Mouse (Mus musculus) right cerebral cortex, adult 2 months (tissue): Measurements from ENCODE around the gene Slc27a1.
"Not testable (repeated sequence)": the region's sequence is repeated elsewhere in the genome, so short reads cannot be mapped to it uniquely, and the experiment has no call there.

ENCODE experiments used
- DNase-seq, 2 experiments: peaks; one replicate each; pipeline ENCODE4 v3.0.0; 2021 to 2022; ENCODE audit warnings: low spot score in 2 of 2

The Slc27a1 gene

GRCm38 (mm10) chr8:71568387-71568937 is at the start of gene Slc27a1:
Gene Slc27a1 (plus strand): TSS chr8:71568882.
- peak; percentile 48 to 62 for DNase-seq

DNA sequence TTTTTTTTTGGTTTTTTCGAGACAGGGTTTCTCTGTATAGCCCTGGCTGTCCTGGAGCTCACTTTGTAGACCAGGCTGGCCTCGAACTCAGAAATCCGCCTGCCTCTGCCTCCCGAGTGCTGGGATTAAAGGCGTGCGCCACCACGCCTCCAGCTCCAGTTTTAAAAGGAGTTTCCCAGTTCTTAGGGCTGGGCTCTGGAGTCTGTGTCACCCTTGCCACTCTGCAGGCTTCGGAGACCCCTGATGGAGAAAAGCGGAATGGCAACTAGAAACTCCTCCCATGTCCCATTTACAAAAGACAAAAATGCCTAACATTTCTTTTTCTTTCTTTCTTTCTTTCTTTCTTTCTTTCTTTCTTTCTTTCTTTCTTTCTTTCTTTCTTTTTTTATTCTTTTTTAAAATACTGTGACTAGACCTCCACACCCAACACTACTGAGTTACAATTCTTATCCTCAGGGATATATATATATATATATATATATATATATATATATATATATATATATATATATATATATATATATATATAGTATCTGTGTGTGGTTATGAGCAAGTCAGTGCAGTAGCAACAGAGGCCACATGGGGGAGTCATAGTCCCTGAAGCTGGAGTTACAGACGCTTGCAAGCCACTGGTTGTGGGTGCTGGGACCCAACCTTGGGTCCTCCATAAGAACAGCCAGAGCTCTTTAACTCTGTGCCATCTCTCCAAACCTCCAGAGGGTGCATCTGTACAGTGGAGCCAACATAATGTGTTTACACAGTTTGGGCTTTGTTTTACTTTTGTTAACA is 49.5 kb upstream of the Slc27a1 start:
- not testable (repeated sequence) for DNase-seq

DNA sequence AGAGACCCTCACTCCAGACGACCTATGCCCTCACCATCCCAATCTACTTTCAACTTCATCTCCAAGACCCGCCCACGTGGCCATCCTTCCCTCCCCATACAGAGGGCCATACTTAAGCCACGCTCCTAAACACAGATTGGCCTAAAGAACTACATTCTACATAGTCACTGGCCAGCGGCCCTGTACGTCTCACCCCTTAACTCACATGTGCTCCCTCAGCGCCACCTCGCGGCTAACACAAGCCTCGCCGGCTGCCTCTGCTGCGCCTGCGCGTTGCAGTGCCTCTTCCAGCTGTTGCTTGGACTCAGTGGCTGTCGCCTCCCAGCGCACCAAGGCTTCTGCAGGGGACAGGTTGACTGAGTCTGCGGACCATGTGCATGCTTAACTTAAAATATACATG is 47.0 kb upstream of the Slc27a1 start:
- peak; percentile 91 to 92 for DNase-seq

DNA sequence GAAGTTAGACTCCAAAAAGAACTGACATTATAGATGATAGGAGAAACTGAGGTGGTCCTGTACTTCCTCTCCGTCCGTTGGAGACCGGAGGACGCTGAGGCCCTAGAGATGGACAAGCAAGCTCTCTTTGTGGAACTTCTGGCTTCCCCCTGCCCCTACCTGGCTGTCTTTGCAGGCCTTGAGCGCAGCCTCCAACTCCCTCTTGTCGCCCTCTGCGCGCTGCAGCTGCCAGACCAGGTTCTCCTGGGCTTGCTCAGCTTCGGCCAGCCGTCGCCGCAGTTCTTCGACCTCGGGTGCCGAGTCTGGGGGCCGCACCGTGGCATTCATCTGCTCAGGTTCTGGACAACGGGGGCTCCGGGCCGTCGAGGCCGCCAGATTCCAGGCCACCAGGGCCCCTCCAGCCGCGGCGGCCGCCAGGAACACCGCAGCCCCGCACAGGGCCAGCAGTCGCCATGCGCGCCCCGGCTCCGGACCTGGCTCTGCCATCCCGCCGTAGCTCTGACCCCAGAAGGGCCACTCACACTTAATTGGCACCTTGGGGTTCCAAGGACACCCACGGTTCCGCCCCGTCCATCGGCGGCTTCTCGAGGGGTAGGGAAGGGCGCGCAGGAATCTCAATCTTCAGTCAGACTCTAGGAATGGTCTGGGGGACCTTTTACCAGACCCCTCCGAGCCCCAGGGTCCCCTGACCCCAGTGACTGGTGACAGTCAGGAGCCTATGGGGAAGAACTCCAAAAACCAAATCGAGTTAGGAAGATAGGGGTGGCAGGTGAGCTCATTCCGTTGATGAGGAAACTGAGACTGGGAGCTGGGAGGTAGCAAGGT is 43.2 kb upstream of the Slc27a1 start, which contains the start of gene Ccdc194:
TSS of gene Ccdc194 (minus strand) at position 486 of the 825 bp plus-strand sequence.
- DNase-seq = no peak

GRCm38 (mm10) chr8:71526272-71526671 is 42.4 kb upstream of the Slc27a1 start:
- no peak for DNase-seq

DNA sequence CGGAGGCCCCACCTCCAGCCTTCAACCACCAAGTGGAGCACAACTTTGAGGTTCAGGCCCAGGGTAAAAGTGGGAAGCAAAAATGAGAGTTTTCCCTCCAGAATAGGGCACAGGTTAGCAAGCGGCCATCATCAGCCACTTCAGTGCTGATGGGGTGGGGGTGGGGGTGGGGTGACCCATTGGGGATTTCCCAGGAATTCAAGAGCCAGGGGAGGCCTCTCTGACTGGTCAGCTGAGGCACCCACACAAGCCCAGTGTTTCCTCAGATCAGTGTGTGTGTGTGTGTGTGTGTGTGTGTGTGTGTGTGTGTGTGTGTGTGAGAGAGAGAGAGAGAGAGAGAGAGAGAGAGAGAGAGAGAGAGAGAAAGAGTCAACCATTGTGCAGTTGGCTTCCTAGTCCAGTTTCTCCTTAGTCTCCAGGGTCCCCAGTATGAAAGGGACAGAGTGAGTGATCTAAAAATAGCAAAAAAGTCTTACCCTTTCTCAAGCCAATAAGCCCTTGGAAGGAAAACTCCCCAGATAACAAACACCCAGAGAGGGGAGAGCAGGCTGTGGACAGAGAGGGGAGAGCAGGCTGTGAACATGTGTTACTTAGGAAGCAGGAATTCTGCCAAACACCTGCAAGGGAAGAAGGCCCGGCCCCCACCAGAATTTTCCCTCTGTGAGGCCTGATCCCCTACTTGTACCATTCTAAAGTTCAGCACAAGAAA is 41.4 kb upstream of the Slc27a1 start:
- no peak for DNase-seq

DNA sequence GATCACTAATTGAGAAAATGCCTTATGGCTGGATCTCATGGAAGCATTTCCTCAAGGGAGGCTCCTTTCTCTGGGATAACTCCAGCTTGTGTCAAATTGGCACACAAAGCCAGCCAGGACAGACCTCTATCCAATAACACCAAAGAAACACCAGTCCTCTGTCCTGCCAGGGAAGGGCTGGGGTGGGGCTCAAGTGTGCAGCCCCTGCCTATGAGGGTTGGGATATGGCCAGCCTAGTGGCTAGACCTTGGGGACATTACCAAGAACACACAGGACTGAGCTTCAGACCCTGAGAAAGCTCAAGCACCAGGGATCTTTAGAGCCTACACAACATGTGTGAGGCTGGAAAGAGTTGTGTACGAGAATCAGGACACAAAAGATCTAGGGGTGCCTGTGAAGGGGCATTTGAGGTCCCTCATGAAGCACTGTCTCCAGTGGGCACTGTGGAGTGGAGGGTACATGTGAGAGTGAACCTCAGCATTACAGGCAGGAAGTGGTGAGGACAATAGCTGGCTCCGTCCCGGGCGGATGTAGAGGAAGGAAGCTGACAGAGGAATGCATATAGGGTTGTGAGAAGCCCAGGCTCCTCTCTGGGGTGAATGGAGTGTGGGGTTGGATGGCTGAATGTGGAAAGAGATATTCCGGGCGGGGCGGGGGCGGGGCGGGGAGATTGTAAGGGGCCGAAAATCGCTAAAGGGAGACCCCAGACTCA is 40.2 kb upstream of the Slc27a1 start:
- no peak for DNase-seq

DNA sequence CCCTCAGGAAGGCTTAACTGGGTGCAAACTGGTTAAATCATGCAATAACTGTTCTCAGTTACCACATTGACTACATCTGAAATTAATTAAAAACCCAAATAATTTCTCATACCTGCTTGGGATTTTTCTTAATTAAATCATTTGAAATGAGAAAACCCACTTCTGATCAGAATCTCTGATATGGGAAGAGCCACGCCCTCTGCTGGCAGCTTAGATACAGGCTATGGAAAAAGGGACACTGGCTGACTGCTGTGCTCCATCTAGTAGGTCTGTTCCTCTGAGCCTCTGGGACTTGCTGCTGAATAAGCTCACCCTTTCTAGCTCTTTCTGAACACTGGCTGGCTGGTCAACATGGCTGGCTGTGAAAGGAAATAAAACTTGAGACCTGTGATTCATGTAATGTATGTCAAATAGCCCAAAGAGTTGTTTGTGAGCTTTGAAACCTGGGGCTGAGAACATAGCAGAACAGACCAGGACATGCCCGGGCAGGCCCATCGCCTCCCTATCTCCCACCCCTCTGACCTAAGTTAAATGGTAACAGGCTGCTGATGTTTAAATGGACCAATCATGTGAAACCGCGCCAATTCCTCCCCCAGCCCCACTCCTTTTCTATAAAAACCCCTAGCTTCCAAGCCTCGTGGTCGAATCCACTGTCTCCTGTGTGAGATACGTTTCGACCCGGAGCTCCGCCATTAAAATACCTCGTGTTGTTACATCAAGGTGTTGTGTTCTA is 37.8 kb upstream of the Slc27a1 start:
- DNase-seq = peak in 1 of 2 experiments; percentile 30

GRCm38 (mm10) chr8:71534263-71534810 is 34.3 kb upstream of the Slc27a1 start:
- no peak for DNase-seq

GRCm38 (mm10) chr8:71535663-71536062 is 33.0 kb upstream of the Slc27a1 start:
- peak in 1 of 2 experiments; percentile 13 for DNase-seq

- peak; percentile 31 to 48 for DNase-seq
Measured at GRCm38 (mm10) chr8:71537028-71537867, 31.4 kb upstream of the Slc27a1 start, which contains the start of gene Bst2. Gene Bst2 (minus strand): TSS chr8:71537456.

DNA sequence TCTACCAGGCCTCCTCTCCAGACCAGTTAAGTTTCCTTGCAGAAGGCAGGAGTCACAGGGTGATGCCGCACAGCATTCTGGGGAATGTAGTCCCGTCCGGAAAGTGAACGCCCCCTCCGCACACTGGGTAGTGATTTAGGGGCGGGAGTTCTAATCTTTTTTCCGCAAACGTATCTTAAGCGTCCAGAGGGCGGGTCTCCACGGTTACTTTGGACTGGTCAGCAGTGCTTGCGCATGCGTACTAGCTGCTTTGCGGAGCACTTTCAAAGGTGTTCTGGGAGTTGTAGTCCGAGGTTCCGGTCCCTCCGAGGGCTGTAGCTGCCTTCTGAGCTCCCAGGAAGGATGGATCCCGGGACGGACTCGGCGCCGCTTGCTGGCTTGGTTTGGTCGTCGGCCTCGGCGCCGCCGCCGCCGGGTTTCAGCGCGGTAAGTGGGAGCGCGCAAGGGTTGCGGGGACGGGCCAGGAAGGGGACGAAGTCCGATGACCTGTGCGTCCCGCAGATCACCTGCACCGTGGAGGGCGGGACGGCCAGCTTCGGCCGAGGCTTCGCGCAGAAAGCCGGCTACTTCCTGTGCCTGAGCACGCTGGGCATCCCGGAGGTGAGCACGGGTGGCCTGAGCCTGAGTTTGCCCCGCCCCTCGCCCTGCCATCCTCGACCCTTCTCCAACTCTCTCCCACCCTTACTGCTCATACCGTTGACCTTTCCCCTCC is 25.9 kb upstream of the Slc27a1 start, which contains the start of gene Mvb12a:
TSS of gene Mvb12a (plus strand) at position 291 of the 712 bp plus-strand sequence.
- peak; percentile 96 to 97 for DNase-seq

DNA sequence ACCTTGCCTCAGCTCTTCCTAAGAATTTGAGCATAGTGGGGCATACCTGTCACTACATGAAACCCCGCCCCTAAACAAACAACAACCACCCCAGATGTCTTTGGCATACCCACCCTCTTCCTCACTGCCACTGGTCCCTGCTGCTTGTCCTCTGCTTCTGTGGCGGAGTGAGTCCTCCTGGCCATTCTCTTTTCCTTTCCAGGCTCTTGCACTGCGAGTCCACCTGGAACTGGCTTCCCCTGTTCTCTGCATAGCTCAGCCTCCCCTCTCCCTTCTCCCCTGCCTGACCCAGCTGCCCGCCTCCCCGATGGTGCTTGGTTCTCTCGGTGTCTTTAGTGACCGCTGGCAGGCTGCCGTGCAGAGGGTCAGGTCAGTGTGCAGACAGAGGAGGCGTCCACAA is 24.9 kb upstream of the Slc27a1 start:
- DNase-seq = no peak

DNA sequence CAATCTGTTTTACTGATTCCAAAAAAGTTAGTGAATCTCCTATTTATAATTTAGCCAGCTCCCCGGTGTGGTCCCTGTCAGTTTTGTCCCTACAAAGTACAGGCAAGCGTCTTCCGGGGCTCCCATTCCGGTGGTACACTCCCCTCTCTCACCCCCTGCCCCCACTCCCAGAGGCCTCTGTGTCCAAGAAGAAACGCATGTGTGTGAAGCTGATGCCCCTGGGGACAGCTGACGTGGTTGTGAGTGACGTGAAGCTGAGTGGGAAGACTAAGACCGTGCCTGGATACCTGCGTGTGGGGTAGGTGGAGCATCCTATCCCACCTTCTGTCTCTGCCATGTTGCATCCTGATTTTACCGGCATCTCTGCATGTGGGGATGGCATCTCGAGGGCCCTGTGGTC is 23.6 kb upstream of the Slc27a1 start:
- no peak for DNase-seq

DNA sequence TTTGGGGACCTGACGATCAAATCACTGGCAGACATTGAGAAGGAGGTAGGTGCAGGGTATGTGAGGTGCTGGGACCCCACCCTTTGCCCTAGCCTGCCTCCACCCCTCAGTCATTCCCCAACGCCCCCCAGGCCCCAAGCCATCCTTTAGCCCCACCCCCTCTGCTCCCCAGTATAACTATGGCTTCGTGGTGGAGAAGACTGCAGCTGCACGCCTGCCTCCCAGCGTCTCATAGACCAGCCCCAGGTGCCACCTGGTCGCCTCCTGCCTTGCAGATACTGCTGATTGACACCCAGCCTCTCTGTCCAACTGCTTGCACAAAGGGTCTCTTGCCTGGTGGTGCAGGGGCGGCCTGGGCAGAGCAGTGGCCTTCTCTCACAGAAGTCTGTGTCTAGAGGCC is 21.1 kb upstream of the Slc27a1 start:
- DNase-seq = no peak

DNA sequence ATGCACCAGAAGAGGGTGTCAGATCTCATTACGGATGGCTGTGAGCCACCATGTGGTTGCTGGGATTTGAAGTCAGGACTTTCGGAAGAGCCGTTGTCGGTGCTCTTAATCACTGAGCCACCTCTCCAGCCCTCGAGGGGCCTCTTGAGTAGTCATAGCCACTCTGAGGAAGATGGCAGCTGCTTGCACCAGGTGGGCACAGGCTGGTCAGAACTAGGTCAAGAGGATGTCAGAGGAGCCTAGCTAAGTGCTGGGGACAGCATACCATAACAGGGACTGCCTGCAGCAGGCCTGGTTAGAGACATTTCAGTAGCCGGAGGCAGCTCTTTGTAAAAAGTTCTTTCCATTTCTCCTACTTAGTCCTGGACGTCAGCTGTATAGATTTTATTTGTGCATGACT is 17.9 kb upstream of the Slc27a1 start:
- DNase-seq = no peak

GRCm38 (mm10) chr8:71552770-71553169 is 15.9 kb upstream of the Slc27a1 start:
- DNase-seq = no peak

- DNase-seq = no peak
Measured at GRCm38 (mm10) chr8:71554001-71554400, 14.7 kb upstream of the Slc27a1 start.
